Mouse (Mus musculus) stomach, postnatal 0 days (tissue): ENCODE measurements around the gene Adpgk.

Source experiments
- CTCF ChIP-seq: IDR thresholded peaks from 2 replicates; pipeline ENCODE4 v1.5.1; 2016; ENCODE audit warnings: antibody characterized with exemption, low read depth, mild to moderate bottlenecking, moderate library complexity
- EP300 ChIP-seq: optimal IDR thresholded peaks from 2 replicates; pipeline ENCODE3; 2016; ENCODE audit warnings: antibody characterized with exemption

- TF ChIP-seq CTCF (no peak), EP300 (no peak)
These were observed 13.2 kb upstream of the Adpgk start for GRCm38 (mm10) chr9:59278199-59278598.
